Comparison of ENCODE assay signal across 14 mouse cellular contexts in the genomic region with DNA sequence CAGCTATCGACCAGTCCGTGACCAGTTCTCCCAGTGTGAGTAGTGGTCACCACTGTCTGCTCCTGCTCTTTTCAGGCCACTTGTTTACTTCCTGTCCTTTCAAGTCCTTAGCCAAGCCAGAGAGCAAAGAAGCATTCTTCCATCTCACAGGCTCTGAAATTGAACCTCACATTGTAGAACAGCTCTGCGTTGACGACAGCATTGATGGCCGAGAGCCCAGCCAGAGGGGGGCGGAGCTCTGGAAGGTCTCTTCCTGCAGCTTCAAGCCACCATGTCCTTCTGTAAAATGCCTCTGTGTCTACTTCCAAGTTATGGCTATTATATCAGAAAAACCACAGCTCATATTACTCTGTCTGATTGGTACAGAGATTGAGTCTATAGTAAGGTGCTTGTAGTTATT. TPM values are rescaled to one million over a fixed set of nuclear protein-coding genes. Genes with fewer than 3 reads are reported as not detected.
A peak's percentile ranks its signal among the peaks of the same experiment; 100 is the strongest.
DNase-seq lines count a peak whose midpoint lies in the region; ATAC-seq and TF ChIP-seq lines count a peak whose summit lies in the region.
"Had no signal": no experiment of that assay in that cellular context is flagged by ENCODE, and none has a peak within 500 bp of the region (broad histone marks: within the 10 kb centered on the region; RNA-seq: fewer than 3 reads in every experiment).

No protein-coding gene starts in this region.

- no peak for DNase-seq in frontal cortex, postnatal 25 days (ENCODE audit: low spot score in 2 of 2)
- DNase-seq in kidney, postnatal 4 days = peak; percentile 29 to 47
- peak; percentile 29 for DNase-seq in midbrain, postnatal 0 days (ENCODE audit: low spot score)
- DNase-seq in midbrain, embryonic 11.5 days (ENCODE audit: low spot score, missing footprints) = no peak
- DNase-seq in thymus, postnatal 10 days (ENCODE audit: low spot score in 2 of 2) = no peak
- DNase-seq: cerebellum, adult 11 months; thymus, postnatal 4 days had no signal

- no peak overlapping the region for H3K4me3 ChIP-seq in kidney, embryonic 15.5 days (replicated peaks)
- H3K4me3 ChIP-seq in midbrain, postnatal 0 days (ENCODE audit: low read depth, low read length) = no peak overlapping the region
- no peak overlapping the region for H3K4me3 ChIP-seq in midbrain, embryonic 11.5 days (ENCODE audit: low read depth, low read length)
- H3K4me3 ChIP-seq: heart, embryonic 10.5 days; myocyte had no signal

- TF ChIP-seq CTCF in midbrain, postnatal 0 days (IDR thresholded peaks at IDR 0.05) = no peak

- no peaks in the 10 kb centered on the region for H3K27me3 ChIP-seq in kidney, embryonic 15.5 days
- H3K27me3 ChIP-seq in midbrain, postnatal 0 days (ENCODE audit: insufficient read depth, low read length) = no peaks in the 10 kb centered on the region
- no peaks in the 10 kb centered on the region for H3K27me3 ChIP-seq in midbrain, embryonic 11.5 days (ENCODE audit: control insufficient read depth, insufficient read depth, low read length)
- H3K27me3 ChIP-seq: Patski had no signal

- no peaks in the 10 kb centered on the region for H3K9me3 ChIP-seq in kidney, embryonic 15.5 days (replicated peaks)
- H3K9me3 ChIP-seq in midbrain, postnatal 0 days (ENCODE audit: low read length) = no peaks in the 10 kb centered on the region
- no peaks in the 10 kb centered on the region for H3K9me3 ChIP-seq in midbrain, embryonic 11.5 days (ENCODE audit: control insufficient read depth, low read length)
- H3K9me3 ChIP-seq: heart, embryonic 10.5 days had no signal

- H3K36me3 ChIP-seq in kidney, embryonic 15.5 days = no peaks in the 10 kb centered on the region
- 0 out of 2 replicates have a peak, but pooled peaks cover under 1% of the 10 kb centered on the region for H3K36me3 ChIP-seq in midbrain, postnatal 0 days (ENCODE audit: insufficient read depth, low read length)
- H3K36me3 ChIP-seq in midbrain, embryonic 11.5 days (ENCODE audit: control insufficient read depth, insufficient read depth, low read length) = no peaks in the 10 kb centered on the region
- H3K36me3 ChIP-seq: heart, embryonic 10.5 days had no signal

- 34% methylated on average over 6 of the region's 6 CpGs for WGBS in kidney, embryonic 15.5 days
- WGBS in midbrain, postnatal 0 days = 69% methylated on average over 6 of the region's 6 CpGs
- 80% methylated on average over 6 of the region's 6 CpGs for WGBS in midbrain, embryonic 11.5 days

- H3K9ac ChIP-seq in kidney, embryonic 15.5 days = no peak overlapping the region
- H3K9ac ChIP-seq in midbrain, postnatal 0 days (replicated peaks; ENCODE audit: low read length, poor library complexity, severe bottlenecking) = no peak overlapping the region
- H3K9ac ChIP-seq in midbrain, embryonic 11.5 days (ENCODE audit: low read length) = no peak overlapping the region
- H3K9ac ChIP-seq: hindbrain, embryonic 14.5 days had no signal

- ATAC-seq in frontal cortex, adult (ENCODE audit: low TSS enrichment) = peak; percentile 57; the same call in 1 of the 2 replicates
- ATAC-seq in kidney, embryonic 15.5 days (replicated peaks; ENCODE audit: low FRiP score) = no peak
- no peak for ATAC-seq in midbrain, postnatal 0 days (ENCODE audit: low FRiP score)
- no peak for ATAC-seq in midbrain, embryonic 11.5 days (ENCODE audit: low FRiP score)
- ATAC-seq: Patski had no signal

- H3K4me2 ChIP-seq in kidney, embryonic 15.5 days = no peak overlapping the region
- no peak overlapping the region for H3K4me2 ChIP-seq in midbrain, postnatal 0 days (ENCODE audit: low read depth, low read length, poor library complexity, severe bottlenecking)
- no peak overlapping the region for H3K4me2 ChIP-seq in midbrain, embryonic 11.5 days
- H3K4me2 ChIP-seq: hindbrain, embryonic 14.5 days; liver, embryonic 11.5 days had no signal

- H3K4me1 ChIP-seq in kidney, embryonic 15.5 days = peaks cover 7% of the 10 kb centered on the region
- no peaks in the 10 kb centered on the region for H3K4me1 ChIP-seq in midbrain, postnatal 0 days (ENCODE audit: insufficient read depth, low read length)
- no peaks in the 10 kb centered on the region for H3K4me1 ChIP-seq in midbrain, embryonic 11.5 days (ENCODE audit: control insufficient read depth, insufficient read depth, low read length)

- H3K27ac ChIP-seq in kidney, embryonic 15.5 days = no peak overlapping the region
- H3K27ac ChIP-seq in midbrain, postnatal 0 days (ENCODE audit: low read depth, low read length) = 0 out of 2 replicates have a peak overlapping the region, but pooled peaks have one; percentile 26
- no peak overlapping the region for H3K27ac ChIP-seq in midbrain, embryonic 11.5 days (ENCODE audit: low read depth, low read length)
- H3K27ac ChIP-seq: heart, embryonic 10.5 days; hindbrain, embryonic 14.5 days had no signal

RNA-seq across cellular contexts. Expression of a gene that starts 19.6 kb away (rescaled TPM):
- 0.23 and 0.57 TPM in 2 replicates for polyA plus RNA-seq in kidney, embryonic 15.5 days (2015; fragmentation: Nextera tagmentation; extraction: Ambion mirVana)
- total RNA-seq in midbrain, postnatal 0 days (2014; rRNA removed) = 0.28 TPM in 1 of 2 replicates, not detected in the other
- 0.22 TPM in 1 of 2 replicates, not detected in the other for polyA plus RNA-seq in midbrain, postnatal 0 days (2015; fragmentation: Nextera tagmentation; extraction: Ambion mirVana)
- not detected in 2 replicates for polyA plus RNA-seq in midbrain, embryonic 11.5 days (2014; fragmentation: Nextera tagmentation; extraction: Ambion mirVana)
- polyA plus RNA-seq: myocyte, Patski had no signal

Comparison
In these comparisons a context has a peak if more than half of its experiments do, and no peak if none do; other contexts are left out.
1. DNase-seq: peak in kidney, postnatal 4 days (2 of 2) and midbrain, postnatal 0 days (single experiment); none in frontal cortex, postnatal 25 days (0 of 2), midbrain, embryonic 11.5 days (single experiment) and thymus, postnatal 10 days (0 of 2).